Mouse (Mus musculus) heart, adult 11 months (tissue): Measurements from ENCODE around the gene Ano1.

Source experiments
- DNase-seq: peaks from one replicate; pipeline ENCODE4 v3.0.0; 2022

The Ano1 gene

GRCm38 (mm10) chr7:144581559-144582283 lies 170.1 kb downstream of the Ano1 start:
- DNase-seq: peak; percentile 99

GRCm38 (mm10) chr7:144577876-144578275 lies 173.9 kb downstream of the Ano1 start:
- DNase-seq: peak; percentile 97

DNA sequence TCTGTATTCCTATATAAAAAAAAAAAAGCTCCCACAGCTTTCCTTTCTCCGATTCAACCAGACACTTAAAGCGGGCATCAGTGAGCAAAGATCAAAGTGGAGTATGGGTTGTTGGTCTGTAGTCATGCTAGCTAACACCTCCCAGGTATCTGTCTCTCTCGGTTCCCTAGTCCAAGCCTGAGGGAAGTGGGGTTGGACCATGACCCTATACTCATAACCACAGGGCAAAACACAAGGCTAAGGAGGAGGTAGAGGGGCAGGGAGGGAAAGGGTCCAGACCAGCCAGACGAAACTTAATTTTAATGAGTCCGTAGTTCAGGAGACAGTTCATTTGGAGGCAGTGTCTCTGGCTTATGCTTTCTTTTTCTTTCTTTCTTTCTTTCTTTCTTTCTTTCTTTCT lies 179.5 kb downstream of the Ano1 start:
- no peak for DNase-seq

DNA sequence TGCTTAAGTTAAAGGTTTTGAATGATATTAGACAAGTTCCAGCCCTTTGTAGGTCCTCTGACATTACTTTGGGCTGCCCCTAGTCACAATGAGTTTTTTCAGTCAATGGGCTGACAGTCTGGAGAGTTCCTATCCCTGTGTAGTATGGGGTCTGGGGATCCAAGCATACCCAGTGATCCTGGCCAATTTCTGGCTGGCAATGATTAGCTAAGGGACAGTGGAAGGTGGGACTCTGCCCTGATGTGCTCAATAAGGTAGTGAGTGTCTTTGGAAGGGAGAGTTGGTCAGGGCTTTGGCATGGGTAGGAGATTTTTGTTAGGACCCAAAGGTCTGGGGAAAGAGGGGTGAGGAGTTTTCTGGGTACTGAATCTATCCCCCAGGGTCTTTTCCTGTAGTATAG lies 180.2 kb downstream of the Ano1 start:
- DNase-seq: no peak

GRCm38 (mm10) chr7:144569428-144569827 lies 182.3 kb downstream of the Ano1 start:
- peak; percentile 97 for DNase-seq

DNA sequence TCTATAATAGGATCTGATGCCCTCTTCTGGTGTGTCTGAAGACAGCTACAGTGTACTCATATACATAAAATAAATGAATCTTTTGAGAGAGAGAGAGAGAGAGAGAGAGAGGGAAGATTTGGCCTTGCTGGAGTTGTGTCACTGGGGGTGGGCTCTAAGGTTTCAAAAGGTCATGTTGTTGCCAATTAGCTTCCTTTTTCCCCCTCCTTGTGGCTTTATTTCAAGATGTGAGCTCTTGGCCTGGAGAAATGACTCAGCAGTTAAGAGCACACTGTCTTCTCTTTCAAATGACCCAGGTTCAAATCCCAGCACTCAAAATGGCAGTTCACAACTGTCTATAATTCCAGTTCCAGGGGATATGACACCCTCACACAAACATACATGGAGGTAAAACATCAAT lies 183.7 kb downstream of the Ano1 start:
- no peak for DNase-seq

DNA sequence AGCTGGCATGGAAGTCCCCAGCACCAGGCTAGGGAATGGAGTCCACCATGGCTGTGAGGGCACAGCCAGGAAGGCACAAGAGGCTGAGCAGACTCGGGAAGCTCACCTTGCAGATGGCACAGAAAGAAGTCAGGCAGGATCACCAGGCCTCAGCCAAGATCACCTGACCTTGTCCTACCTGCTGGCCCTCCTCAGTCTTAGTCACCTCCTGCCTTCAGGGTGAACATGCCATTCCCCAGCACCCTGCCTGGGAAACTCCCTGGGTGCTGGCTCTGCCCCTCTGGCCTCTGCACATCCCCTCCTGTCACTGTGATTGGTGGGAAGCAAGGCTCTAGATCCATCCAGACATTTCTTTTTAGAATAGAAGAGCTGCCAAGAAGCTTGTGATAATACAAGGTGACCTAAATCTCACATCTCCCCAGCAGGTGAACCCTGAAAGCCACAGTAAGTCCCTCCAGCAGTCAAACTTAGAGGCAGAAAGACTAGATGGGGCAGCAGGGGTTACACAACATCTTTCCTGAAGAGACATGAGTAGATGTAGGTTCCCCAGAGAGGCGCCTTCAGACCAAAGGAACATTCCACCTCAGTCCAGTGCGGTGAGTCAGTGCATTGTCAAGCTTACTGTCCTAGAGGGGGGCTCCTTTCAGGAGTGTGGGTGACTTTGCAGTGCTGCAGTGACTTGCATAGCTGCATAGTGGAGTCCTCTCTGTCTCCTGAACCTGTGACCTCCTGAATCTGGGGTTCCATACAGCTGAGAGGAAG lies 184.7 kb downstream of the Ano1 start:
- DNase-seq: no peak

- DNase-seq: no peak
Measured at GRCm38 (mm10) chr7:144563456-144564155, 188.2 kb downstream of the Ano1 start.

- DNase-seq: no peak
Measured at GRCm38 (mm10) chr7:144562016-144562415, 189.8 kb downstream of the Ano1 start.

DNA sequence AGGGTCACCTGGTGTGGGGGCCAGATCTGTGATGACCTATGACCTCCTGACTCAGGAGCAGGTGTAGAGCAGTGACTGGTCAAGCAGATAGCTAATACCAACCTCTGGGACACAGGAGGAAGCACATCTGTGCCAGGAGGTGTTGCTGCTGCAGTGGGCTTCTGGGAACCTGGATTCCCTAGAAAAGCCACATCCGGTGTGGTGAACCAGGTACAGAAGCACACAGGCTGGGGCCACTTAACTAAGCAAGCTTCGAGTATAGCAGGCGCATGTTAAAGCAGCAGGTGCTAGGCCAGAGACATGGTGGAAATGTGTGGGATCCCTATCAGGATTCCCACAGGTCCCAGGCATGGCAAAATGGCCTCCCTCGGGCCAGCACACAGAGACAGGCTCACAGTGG lies 191.2 kb downstream of the Ano1 start:
- DNase-seq: no peak

GRCm38 (mm10) chr7:144558552-144558951 lies 193.2 kb downstream of the Ano1 start:
- DNase-seq: no peak

DNA sequence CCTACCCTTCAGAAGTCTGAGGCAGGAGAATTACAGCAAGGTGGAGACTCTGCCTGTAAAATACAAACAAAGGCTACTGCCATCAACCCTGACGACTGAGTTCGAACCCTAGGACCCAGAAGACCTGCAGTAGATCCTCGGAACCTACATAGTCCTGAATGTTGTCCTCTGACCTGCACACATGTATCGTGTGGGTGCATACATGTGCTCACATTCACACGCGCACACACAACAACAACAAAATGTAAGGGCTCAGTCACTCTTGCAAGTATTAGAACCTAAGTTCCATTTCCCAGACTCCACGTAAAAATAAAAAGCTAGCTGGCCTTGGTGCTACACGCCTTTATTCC lies 197.7 kb downstream of the Ano1 start:
- no peak for DNase-seq

- peak; percentile 100 for DNase-seq
Measured at GRCm38 (mm10) chr7:144553237-144554122, 198.3 kb downstream of the Ano1 start, which contains the start of gene Ppfia1. Ppfia1 (minus strand) TSS chr7:144553729.

GRCm38 (mm10) chr7:144552274-144552673 lies 199.5 kb downstream of the Ano1 start:
- peak; percentile 63 for DNase-seq

DNA sequence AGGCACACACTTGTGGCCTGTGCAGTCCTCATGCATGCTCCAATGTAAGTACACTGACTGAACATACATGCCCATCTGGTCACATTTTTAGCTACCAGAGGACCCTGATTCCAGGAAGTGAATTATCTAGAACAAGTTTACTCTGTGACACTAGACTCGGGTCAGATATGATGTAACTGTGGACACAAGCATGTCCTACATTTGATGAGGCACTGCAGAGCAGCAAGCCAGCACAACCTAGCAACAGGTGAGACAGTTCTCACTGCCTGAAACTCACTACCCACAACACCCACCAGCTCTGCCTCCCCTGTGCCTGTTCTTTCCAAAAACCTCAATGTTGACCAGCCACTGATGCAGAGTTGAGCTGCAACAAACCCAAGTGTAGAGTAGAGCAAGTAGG lies 201.0 kb downstream of the Ano1 start:
- no peak for DNase-seq

- DNase-seq: no peak
Measured at GRCm38 (mm10) chr7:144549904-144550566, 201.7 kb downstream of the Ano1 start.

GRCm38 (mm10) chr7:144545231-144545630 lies 206.5 kb downstream of the Ano1 start:
- peak; percentile 98 for DNase-seq

GRCm38 (mm10) chr7:144541351-144541750 lies 210.4 kb downstream of the Ano1 start:
- no peak for DNase-seq

DNA sequence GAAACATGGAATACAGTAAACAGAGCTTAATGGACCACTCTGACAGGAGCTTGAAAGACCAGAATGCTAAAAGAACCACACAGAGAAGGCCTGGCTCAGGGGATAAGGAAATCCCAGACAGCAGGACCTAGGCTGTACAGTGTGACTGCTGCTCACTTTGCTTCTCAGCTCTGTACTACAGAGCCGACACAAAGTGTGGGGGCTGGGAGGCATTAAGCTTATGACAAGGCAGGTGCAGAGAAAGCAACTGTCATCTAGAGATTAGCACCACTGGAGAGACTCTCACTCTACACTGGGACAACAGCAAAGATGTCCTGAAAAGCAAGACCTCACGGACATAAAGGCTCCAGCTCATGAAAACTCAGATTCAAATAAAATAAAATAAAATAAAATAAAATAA lies 212.6 kb downstream of the Ano1 start:
- DNase-seq: no peak
